Mouse (Mus musculus): ENCODE results near the gene Hoxd4.

- TF ChIP-seq CTCF (IDR thresholded peaks at IDR 0.05; ENCODE audit: insufficient read depth, low read length) = no peak
- no peak for TF ChIP-seq POLR2A (IDR thresholded peaks at IDR 0.05; ENCODE audit: borderline replicate concordance, extremely low read depth, low read depth, low read length)
Measured at GRCm38 (mm10) chr2:74706393-74706960, 5.3 kb upstream of the Hoxd4 start.
